Mouse (Mus musculus) liver, adult (tissue): ENCODE data around the gene Gm15217.

ENCODE experiments used
- GATA4 ChIP-seq: IDR thresholded peaks from 2 replicates; pipeline ENCODE4 v1.6.1; 2014; ENCODE audit warnings: mild to moderate bottlenecking, low read length; ENCODE audit not compliant: insufficient replicate concordance

Gene Gm15217

DNA sequence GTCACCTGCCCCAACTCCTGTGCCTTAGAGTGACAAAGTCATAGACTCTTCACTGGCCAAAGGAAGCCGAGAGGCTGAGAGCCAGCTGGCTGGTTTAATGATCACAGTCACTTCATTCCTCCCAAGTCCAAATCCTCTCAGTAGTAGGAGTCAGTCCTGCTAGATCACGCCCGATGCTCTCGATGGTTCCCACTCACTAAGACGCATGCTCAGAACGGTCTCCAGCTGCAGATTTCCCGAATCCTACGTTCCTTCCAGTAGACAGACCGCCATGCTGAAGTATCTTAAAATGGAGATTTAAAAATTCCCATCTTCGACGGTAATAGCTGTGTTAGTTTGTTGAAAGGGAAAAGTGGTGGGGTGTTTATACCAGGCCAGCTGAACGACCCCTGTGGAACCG lies 48.0 kb downstream of the Gm15217 start:
- TF ChIP-seq GATA4, result no peak

DNA sequence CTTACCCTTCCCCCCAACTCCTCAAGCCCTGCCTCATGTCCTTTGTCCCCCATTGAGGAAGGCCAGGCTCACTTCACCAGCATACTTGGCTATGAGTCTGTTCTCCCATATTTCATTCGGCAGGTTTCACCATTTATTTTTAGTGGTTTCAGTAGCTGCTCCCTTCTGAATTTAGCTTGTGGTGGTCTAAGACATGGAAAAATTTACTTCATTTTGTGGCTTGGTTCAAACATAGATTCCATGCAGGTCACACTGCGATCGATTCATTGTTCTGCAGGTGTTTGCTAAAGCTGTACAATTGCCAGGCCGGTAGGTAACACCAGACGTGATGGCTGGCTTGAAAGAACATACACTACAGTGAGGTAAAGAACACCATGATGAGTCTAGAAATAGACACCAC lies 51.0 kb downstream of the Gm15217 start:
- TF ChIP-seq GATA4, result no peak
